Mouse (Mus musculus) right cerebral cortex, postnatal 4 days (tissue): ENCODE measurements at regions not wholly inside any gene's neighbourhood (a gene's known extent, or its start where the extent isn't known, plus 50 kb on each side); places are given as distances from the start of the nearest gene placed in this dataset.
"Not testable (repeated sequence)": the region's sequence is repeated elsewhere in the genome, so short reads cannot be mapped to it uniquely, and the experiment has no call there.

Experiments used
- DNase-seq: peaks from one replicate; pipeline ENCODE4 v3.0.0-alpha.2; 2022

GRCm38 (mm10) chr8:126877039-126877365, 68.6 kb downstream of the Tomm20 start:
- no peak for DNase-seq

- no peak for DNase-seq
Observed at GRCm38 (mm10) chr8:126876300-126877038, 69.2 kb downstream of the Tomm20 start.

GRCm38 (mm10) chr8:126875491-126876155, 70.0 kb downstream of the Tomm20 start:
- DNase-seq: no peak

- DNase-seq: no peak
Observed at GRCm38 (mm10) chr8:126874846-126875245, 70.8 kb downstream of the Tomm20 start.

- DNase-seq: no peak
Observed at GRCm38 (mm10) chr8:126874126-126874730, 71.4 kb downstream of the Tomm20 start.

GRCm38 (mm10) chr8:126873306-126873705, 72.3 kb downstream of the Tomm20 start:
- DNase-seq: no peak

- no peak for DNase-seq
Observed at GRCm38 (mm10) chr8:126872574-126872973, 73.1 kb downstream of the Tomm20 start.

- DNase-seq: no peak
Observed at GRCm38 (mm10) chr8:126872133-126872532, 73.5 kb downstream of the Tomm20 start.

- DNase-seq: no peak
Observed at GRCm38 (mm10) chr8:126869464-126869850, 76.2 kb downstream of the Tomm20 start.

- no peak for DNase-seq
Observed at GRCm38 (mm10) chr8:126868831-126869463, 76.7 kb downstream of the Tomm20 start.

- DNase-seq: no peak
Observed at GRCm38 (mm10) chr8:126867121-126867988, 78.3 kb downstream of the Tomm20 start.

- DNase-seq: no peak
Observed at GRCm38 (mm10) chr8:126864314-126864948, 81.2 kb downstream of the Tomm20 start.

GRCm38 (mm10) chr8:126863661-126864060, 82.0 kb downstream of the Tomm20 start:
- not testable (repeated sequence) for DNase-seq

GRCm38 (mm10) chr8:126861754-126862153, 83.9 kb downstream of the Tomm20 start:
- no peak for DNase-seq

GRCm38 (mm10) chr8:126860630-126861029, 85.0 kb downstream of the Tomm20 start:
- DNase-seq: no peak

- no peak for DNase-seq
Observed at GRCm38 (mm10) chr8:126859706-126860424, 85.8 kb downstream of the Tomm20 start.

GRCm38 (mm10) chr8:126857307-126858203, 88.1 kb downstream of the Tomm20 start:
- no peak for DNase-seq

GRCm38 (mm10) chr8:126855914-126856313, 89.7 kb downstream of the Tomm20 start:
- DNase-seq: no peak

GRCm38 (mm10) chr8:126855056-126855609, 90.5 kb downstream of the Tomm20 start:
- no peak for DNase-seq
